Mouse (Mus musculus) olfactory bulb, adult 2 months (tissue): Measurements from ENCODE around the gene Spice1.

Source experiments
- CTCF ChIP-seq: fragments of 200-500 bp; IDR thresholded peaks from 2 replicates; pipeline ENCODE4 v1.5.1; 2012; ENCODE audit warnings: low read depth, mild to moderate bottlenecking, low read length, moderate library complexity; ENCODE audit not compliant: insufficient read depth
- POLR2A ChIP-seq: fragments of 200-500 bp; IDR thresholded peaks from 2 replicates; pipeline ENCODE4 v1.6.1; 2012; ENCODE audit warnings: mild to moderate bottlenecking, low read depth, low read length, moderate library complexity; ENCODE audit not compliant: insufficient read depth

DNA sequence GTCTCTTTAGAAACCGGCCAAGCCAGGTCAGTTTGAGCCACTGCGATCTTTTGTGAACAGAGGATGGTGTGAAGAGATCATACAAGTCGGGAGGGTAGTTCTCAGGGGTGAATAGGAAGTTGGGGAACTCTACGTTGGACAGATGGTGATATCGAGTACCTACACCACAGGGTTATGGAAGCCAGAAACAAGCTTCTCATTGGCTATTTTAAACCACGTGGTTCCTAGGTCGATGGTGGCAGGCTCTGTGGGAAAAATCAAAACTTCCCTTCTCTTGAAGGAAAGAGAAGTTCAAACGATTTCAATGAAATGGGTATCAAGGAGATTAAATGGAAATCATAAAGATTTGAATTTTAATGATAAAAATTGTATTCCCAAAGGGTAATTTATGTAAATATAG lies 74.8 kb downstream of the Spice1 start:
- no peak for TF ChIP-seq POLR2A
- no peak for TF ChIP-seq CTCF
